Mouse (Mus musculus) left cerebral cortex, postnatal 36 days (tissue): Measurements from ENCODE around the gene Zfp692. TPM values are rescaled to one million over a fixed set of nuclear protein-coding genes. Genes with fewer than 3 reads are reported as not detected.
"Not testable (repeated sequence)": the region's sequence is repeated elsewhere in the genome, so short reads cannot be mapped to it uniquely, and the experiment has no call there.

Experiments
- DNase-seq, 2 experiments: peaks; one replicate each; pipeline ENCODE4 v3.0.0; 2021 to 2022; ENCODE audit warnings: low spot score in 2 of 2, mixed read lengths in 1 of 2
- intact Hi-C: fragments of 180-260 bp; cut with DNase I; formaldehyde crosslinking; loops from one replicate; pipeline ENCODE4 v1.15.1; 2025
- total RNA-seq, 2 experiments: library from RNA; stranded (reverse); gene quantifications; 2 replicates each; pipeline ENCODE4 v1.2.3; 2021

Gene Zfp692
- total RNA-seq, 2 experiments from 2014 or later, result 17.8 to 31.5 TPM

- intact Hi-C loops, result loop anchor here (5.0 to 10.0 kb wide), 3 partner anchors 131 to 349 kb away; partner anchors contain the start of genes Cnot8 and Mrpl22
- no peak for DNase-seq
Observed at GRCm38 (mm10) chr11:58303594-58303993, 3.3 kb upstream of the Zfp692 start.

GRCm38 (mm10) chr11:58305299-58305698 is 1.6 kb upstream of the Zfp692 start:
- not testable (repeated sequence) for DNase-seq
- intact Hi-C loops, result loop anchor here (10.0 kb wide), 2 partner anchors 200 to 350 kb away; partner anchors contain the start of gene Cnot8

- DNase-seq, result peak; percentile 62 to 65
- intact Hi-C loops, result loop anchor here (10.0 kb wide), 2 partner anchors 203 to 353 kb away; partner anchors contain the start of gene Cnot8
Observed at GRCm38 (mm10) chr11:58307411-58308080, 677 bp downstream of the Zfp692 start.

GRCm38 (mm10) chr11:58308661-58309060 is 1.8 kb downstream of the Zfp692 start:
- no peak for DNase-seq

GRCm38 (mm10) chr11:58314069-58314468 is 7.2 kb downstream of the Zfp692 start:
- DNase-seq, result peak; percentile 22 to 28
- intact Hi-C loops, result no loop called here

More at GRCm38 (mm10) chr11:58308661-58309060, 1.8 kb downstream of the Zfp692 start:
- intact Hi-C loops, result loop anchor here (10.0 kb wide), 2 partner anchors 204 to 354 kb away; partner anchors contain the start of gene Cnot8

- DNase-seq, result no peak
- intact Hi-C loops, result no loop called here
Observed at GRCm38 (mm10) chr11:58315536-58316168, 8.8 kb downstream of the Zfp692 start.

- intact Hi-C loops, result no loop called here
- no peak for DNase-seq
Observed at GRCm38 (mm10) chr11:58316344-58316743, 9.5 kb downstream of the Zfp692 start.

- no peak for DNase-seq
- intact Hi-C loops, result no loop called here
Observed at GRCm38 (mm10) chr11:58316768-58317390, 10.0 kb downstream of the Zfp692 start.

GRCm38 (mm10) chr11:58322824-58323569 is 16.1 kb downstream of the Zfp692 start:
- peak; percentile 96 for DNase-seq
- intact Hi-C loops, result no loop called here

- DNase-seq, result peak in 1 of 2 experiments; percentile 10
- intact Hi-C loops, result no loop called here
Observed at GRCm38 (mm10) chr11:58323570-58324340, 16.9 kb downstream of the Zfp692 start.

GRCm38 (mm10) chr11:58324614-58325229 is 17.9 kb downstream of the Zfp692 start:
- intact Hi-C loops, result no loop called here

GRCm38 (mm10) chr11:58326781-58327180 is 19.9 kb downstream of the Zfp692 start:
- DNase-seq, result no peak
- intact Hi-C loops, result no loop called here

More at GRCm38 (mm10) chr11:58324614-58325229, 17.9 kb downstream of the Zfp692 start:
- no peak for DNase-seq

GRCm38 (mm10) chr11:58329906-58330275 is 23.0 kb downstream of the Zfp692 start:
- intact Hi-C loops, result loop anchor here (5.0 kb wide), 1 partner anchor 153 kb away; no protein-coding TSS in a partner anchor
- peak in 1 of 2 experiments; percentile 32 for DNase-seq

- peak; percentile 91 to 94 for DNase-seq
- intact Hi-C loops, result loop anchor here (5.0 kb wide), 1 partner anchor 153 kb away; no protein-coding TSS in a partner anchor
Observed at GRCm38 (mm10) chr11:58330276-58331148, 23.6 kb downstream of the Zfp692 start, which contains the start of the genes Zfp672 and Sh3bp5l. Zfp672 (minus strand) TSS chr11:58330339. Sh3bp5l (plus strand) TSS chr11:58330724.

GRCm38 (mm10) chr11:58331149-58331495 is 24.3 kb downstream of the Zfp692 start:
- DNase-seq, result no peak
- intact Hi-C loops, result loop anchor here (5.0 kb wide), 1 partner anchor 154 kb away; no protein-coding TSS in a partner anchor

- intact Hi-C loops, result loop anchor here (5.0 kb wide), 1 partner anchor 154 kb away; no protein-coding TSS in a partner anchor
- no peak for DNase-seq
Observed at GRCm38 (mm10) chr11:58331546-58331945, 24.7 kb downstream of the Zfp692 start.

GRCm38 (mm10) chr11:58334746-58335145 is 27.9 kb downstream of the Zfp692 start:
- intact Hi-C loops, result loop anchor here (5.0 kb wide), 1 partner anchor 157 kb away; no protein-coding TSS in a partner anchor
- no peak for DNase-seq
